Mouse (Mus musculus) bone marrow macrophage, adult 2 months (primary cell): ENCODE results near the gene Elfn1.

Experiments used
- CTCF ChIP-seq: IDR thresholded peaks from 2 replicates; pipeline ENCODE4 v1.5.1; 2012; ENCODE audit warnings: low read depth, mild to moderate bottlenecking, low read length, moderate library complexity
- POLR2A ChIP-seq: IDR thresholded peaks from 2 replicates; pipeline ENCODE4 v1.6.1; 2012; ENCODE audit warnings: mild to moderate bottlenecking, low read depth, low read length, borderline replicate concordance

- TF ChIP-seq CTCF (no peak), POLR2A (no peak)
Measured at GRCm38 (mm10) chr5:139978525-139979276, 71.0 kb downstream of the Elfn1 start.
